Mouse (Mus musculus): Measurements from ENCODE around the gene Pde6b. TPM values are rescaled to one million over a fixed set of nuclear protein-coding genes. Genes with fewer than 3 reads are reported as not detected.
A peak's percentile ranks its signal among the peaks of the same experiment; 100 is the strongest.

The Pde6b gene
- polyA plus RNA-seq, 1 experiment from 2014 or later, result 0.22 TPM

GRCm38 (mm10) chr5:108452422-108452821 lies 64.2 kb downstream of the Pde6b start:
- no peak overlapping the region for H3K4me3 ChIP-seq (replicated peaks; ENCODE audit: low read depth, low read length)

GRCm38 (mm10) chr5:108454094-108454493 lies 65.9 kb downstream of the Pde6b start:
- ATAC-seq (replicated peaks; ENCODE audit: low FRiP score, low read depth) (no peak), DNase-seq (ENCODE audit: low spot score) (no peak)
- Histone ChIP-seq H3K36me3 (ENCODE audit: insufficient read depth, low read length) (no peaks in the 10 kb centered on the region), H3K27me3 (ENCODE audit: insufficient read depth, low read length) (no peaks in the 10 kb centered on the region), H3K9me3 (replicated peaks; ENCODE audit: low read length) (no peaks in the 10 kb centered on the region), H3K4me1 (replicated peaks; ENCODE audit: insufficient read depth, low read length) (0 out of 2 replicates have a peak, but pooled peaks cover 6% of the 10 kb centered on the region), H3K9ac (ENCODE audit: low read depth, low read length) (no peak overlapping the region), H3K4me2 (ENCODE audit: low read length) (no peak overlapping the region), H3K4me3 (replicated peaks; ENCODE audit: low read depth, low read length) (no peak overlapping the region), H3K27ac (no peak overlapping the region)
- no peak for TF ChIP-seq CTCF (IDR thresholded peaks at IDR 0.05; ENCODE audit: low read depth)
- 35% methylated on average over 3 of the region's 3 CpGs for WGBS

More at GRCm38 (mm10) chr5:108452422-108452821, 64.2 kb downstream of the Pde6b start:
- no peaks in the 10 kb centered on the region for H3K36me3 ChIP-seq (ENCODE audit: insufficient read depth, low read length)
- no peaks in the 10 kb centered on the region for H3K27me3 ChIP-seq (ENCODE audit: insufficient read depth, low read length)
- no peak overlapping the region for H3K9ac ChIP-seq (ENCODE audit: low read depth, low read length)
- WGBS, result 87% methylated on average over 1 of the region's 1 CpGs
- ATAC-seq (replicated peaks; ENCODE audit: low FRiP score, low read depth) (no peak), DNase-seq (ENCODE audit: low spot score) (no peak)
- no peaks in the 10 kb centered on the region for H3K9me3 ChIP-seq (replicated peaks; ENCODE audit: low read length)
- H3K4me2 ChIP-seq (ENCODE audit: low read length), result no peak overlapping the region
- 0 out of 2 replicates have a peak, but pooled peaks cover 6% of the 10 kb centered on the region for H3K4me1 ChIP-seq (replicated peaks; ENCODE audit: insufficient read depth, low read length)
- no peak for TF ChIP-seq CTCF (IDR thresholded peaks at IDR 0.05; ENCODE audit: low read depth)
- H3K27ac ChIP-seq, result no peak overlapping the region

GRCm38 (mm10) chr5:108458706-108459105 lies 70.5 kb downstream of the Pde6b start:
- no peak for ATAC-seq (replicated peaks; ENCODE audit: low FRiP score, low read depth)
- Histone ChIP-seq H3K27me3 (ENCODE audit: insufficient read depth, low read length) (no peaks in the 10 kb centered on the region), H3K4me1 (replicated peaks; ENCODE audit: insufficient read depth, low read length) (peaks cover 19% of the 10 kb centered on the region), H3K9ac (ENCODE audit: low read depth, low read length) (no peak overlapping the region), H3K27ac (no peak overlapping the region), H3K36me3 (ENCODE audit: insufficient read depth, low read length) (no peaks in the 10 kb centered on the region), H3K4me3 (replicated peaks; ENCODE audit: low read depth, low read length) (no peak overlapping the region), H3K9me3 (replicated peaks; ENCODE audit: low read length) (no peaks in the 10 kb centered on the region), H3K4me2 (ENCODE audit: low read length) (no peak overlapping the region)
- 84% methylated on average over 2 of the region's 2 CpGs for WGBS
- DNase-seq (ENCODE audit: low spot score), result no peak
- no peak for TF ChIP-seq CTCF (IDR thresholded peaks at IDR 0.05; ENCODE audit: low read depth)

- Histone ChIP-seq H3K4me3 (replicated peaks; ENCODE audit: low read depth, low read length) (peak overlapping the region; percentile 97), H3K27ac (no peak overlapping the region), H3K4me1 (replicated peaks; ENCODE audit: insufficient read depth, low read length) (peaks cover 24% of the 10 kb centered on the region), H3K9me3 (replicated peaks; ENCODE audit: low read length) (no peaks in the 10 kb centered on the region), H3K27me3 (ENCODE audit: insufficient read depth, low read length) (no peaks in the 10 kb centered on the region), H3K9ac (ENCODE audit: low read depth, low read length) (peak overlapping the region; percentile 99), H3K36me3 (ENCODE audit: insufficient read depth, low read length) (no peaks in the 10 kb centered on the region), H3K4me2 (ENCODE audit: low read length) (peak overlapping the region; percentile 96)
- WGBS, result 41% methylated on average over 6 of the region's 6 CpGs
- TF ChIP-seq CTCF (IDR thresholded peaks at IDR 0.05; ENCODE audit: low read depth), result no peak
- DNase-seq (ENCODE audit: low spot score) (no peak), ATAC-seq (replicated peaks; ENCODE audit: low FRiP score, low read depth) (no peak)
Measured at GRCm38 (mm10) chr5:108460461-108460860, 72.3 kb downstream of the Pde6b start.

- ATAC-seq (replicated peaks; ENCODE audit: low FRiP score, low read depth) (peak; percentile 97), DNase-seq (ENCODE audit: low spot score) (peak; percentile 97)
- Histone ChIP-seq H3K9ac (ENCODE audit: low read depth, low read length) (peak within 1 kb of the TSS; percentile 99), H3K4me1 (replicated peaks; ENCODE audit: insufficient read depth, low read length) (peaks cover 24% of the 10 kb centered on the region), H3K4me3 (replicated peaks; ENCODE audit: low read depth, low read length) (peak within 1 kb of the TSS; percentile 97), H3K9me3 (replicated peaks; ENCODE audit: low read length) (no peaks in the 10 kb centered on the region), H3K36me3 (ENCODE audit: insufficient read depth, low read length) (no peaks in the 10 kb centered on the region), H3K27me3 (ENCODE audit: insufficient read depth, low read length) (no peaks in the 10 kb centered on the region), H3K27ac (peak within 1 kb of the TSS; percentile 92), H3K4me2 (ENCODE audit: low read length) (peak within 1 kb of the TSS; percentile 96)
- under 1% methylated on average over 56 of the region's 62 CpGs for WGBS
- TF ChIP-seq CTCF (IDR thresholded peaks at IDR 0.05; ENCODE audit: low read depth), result no peak
Measured at GRCm38 (mm10) chr5:108461082-108462065, 73.2 kb downstream of the Pde6b start, which contains the start of gene Pcgf3. Gene Pcgf3 (plus strand): TSS chr5:108461232.

- Histone ChIP-seq H3K27me3 (ENCODE audit: insufficient read depth, low read length) (no peaks in the 10 kb centered on the region), H3K4me2 (ENCODE audit: low read length) (peak overlapping the region; percentile 96), H3K4me3 (replicated peaks; ENCODE audit: low read depth, low read length) (peak overlapping the region; percentile 97), H3K4me1 (replicated peaks; ENCODE audit: insufficient read depth, low read length) (peaks cover 24% of the 10 kb centered on the region), H3K9me3 (replicated peaks; ENCODE audit: low read length) (no peaks in the 10 kb centered on the region), H3K9ac (ENCODE audit: low read depth, low read length) (peak overlapping the region; percentile 99), H3K27ac (peak overlapping the region; percentile 92; the same call in 1 of the 2 replicates), H3K36me3 (ENCODE audit: insufficient read depth, low read length) (no peaks in the 10 kb centered on the region)
- TF ChIP-seq CTCF (IDR thresholded peaks at IDR 0.05; ENCODE audit: low read depth), result no peak
- no peak for DNase-seq (ENCODE audit: low spot score)
- ATAC-seq (replicated peaks; ENCODE audit: low FRiP score, low read depth), result no peak
- WGBS, result 32% methylated on average over 4 of the region's 4 CpGs
Measured at GRCm38 (mm10) chr5:108462446-108462845, 74.3 kb downstream of the Pde6b start.
